Mouse (Mus musculus) erythroblast, embryonic 14.5 days (primary cell): ENCODE results near the gene Wwp2.

Experiments
- GATA1 ChIP-seq: IDR thresholded peaks from 2 replicates; pipeline ENCODE4 v1.6.1; 2012; ENCODE audit warnings: low read length, inconsistent platforms, mixed read lengths
- TAL1 ChIP-seq: IDR thresholded peaks from 3 replicates; pipeline ENCODE4 v1.6.1; 2012; ENCODE audit warnings: low read length, inconsistent platforms, mixed read lengths

- TF ChIP-seq TAL1 (no peak), GATA1 (no peak)
Measured at GRCm38 (mm10) chr8:107424176-107424575, 12.0 kb upstream of the Wwp2 start.
